Mouse (Mus musculus): ENCODE data around the gene Pxylp1. TPM values are rescaled to one million over a fixed set of nuclear protein-coding genes. Genes with fewer than 3 reads are reported as not detected.

Gene Pxylp1
- total and polyA plus RNA-seq, 3 experiments: 0.22 TPM; not detected in 2

DNA sequence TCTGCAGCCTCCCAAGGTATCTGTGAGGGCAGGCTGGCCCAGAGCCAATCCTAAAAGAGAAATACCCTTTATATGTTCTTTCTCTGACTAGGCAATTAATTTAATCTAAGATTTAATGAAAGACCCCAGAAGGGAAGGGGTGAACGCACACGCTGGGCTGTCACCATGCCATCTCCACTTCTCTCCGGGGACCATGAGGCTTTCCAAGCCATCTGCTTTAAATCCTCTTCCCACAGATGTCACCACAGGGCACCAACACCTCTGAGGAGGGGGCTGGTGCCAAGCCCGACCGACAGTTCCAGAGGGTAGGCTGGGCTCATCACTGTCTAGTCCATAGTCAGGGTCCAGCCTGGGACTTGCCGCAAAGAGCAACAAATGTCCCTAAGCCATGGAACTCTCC lies 4.5 kb downstream of the Pxylp1 start:
- no peak for ATAC-seq (ENCODE audit: extremely low read depth, insufficient number of reproducible peaks, low FRiP score, poor library complexity, severe bottlenecking)
- Histone ChIP-seq H3K27me3 (ENCODE audit: insufficient read depth, low read length) (no peaks in the 10 kb centered on the region), H3K4me3 (ENCODE audit: low read depth, low read length) (no peak overlapping the region), H3K36me3 (replicated peaks) (no peaks in the 10 kb centered on the region), H3K4me1 (ENCODE audit: insufficient read depth, low read depth, low read length) (no peaks in the 10 kb centered on the region), H3K9me3 (replicated peaks) (peaks cover 11% of the 10 kb centered on the region)
- TF ChIP-seq POLR2AphosphoS5 (IDR thresholded peaks at IDR 0.05; ENCODE audit: insufficient replicate concordance, low read depth, low read length) (no peak), GATA1 (IDR thresholded peaks at IDR 0.05; ENCODE audit: borderline replicate concordance, low read length) (no peak), TAL1 (conservative IDR thresholded peaks at IDR 0.05; ENCODE audit: low read depth, low read length) (no peak), GATA2 (IDR thresholded peaks at IDR 0.05; ENCODE audit: borderline replicate concordance, low read depth, low read length) (no peak), CTCF (IDR thresholded peaks at IDR 0.05; ENCODE audit: low read depth, low read length) (no peak)
- DNase-seq (ENCODE audit: low spot score): no peak

DNA sequence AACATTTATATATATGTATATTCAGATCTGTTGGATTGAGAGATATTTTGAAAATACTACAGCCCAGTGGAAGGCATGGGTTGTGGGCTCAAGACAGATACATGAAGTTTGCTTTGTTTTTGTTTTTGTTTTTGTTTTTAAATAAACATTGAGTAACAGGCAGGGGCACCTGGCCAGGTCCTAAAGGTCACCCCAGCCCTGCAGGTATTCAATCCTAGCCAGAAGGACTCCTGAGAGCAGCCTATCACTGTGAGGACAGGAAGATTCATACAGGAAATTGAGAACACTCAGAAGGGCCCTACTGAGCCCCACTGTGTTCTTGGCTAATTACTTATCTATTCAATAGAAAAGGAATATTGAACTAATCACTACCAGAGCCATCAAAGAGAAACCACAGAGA lies 5.0 kb downstream of the Pxylp1 start:
- H3K27me3 ChIP-seq (ENCODE audit: insufficient read depth, low read length): no peaks in the 10 kb centered on the region
- no peak for DNase-seq (ENCODE audit: low spot score)

DNA sequence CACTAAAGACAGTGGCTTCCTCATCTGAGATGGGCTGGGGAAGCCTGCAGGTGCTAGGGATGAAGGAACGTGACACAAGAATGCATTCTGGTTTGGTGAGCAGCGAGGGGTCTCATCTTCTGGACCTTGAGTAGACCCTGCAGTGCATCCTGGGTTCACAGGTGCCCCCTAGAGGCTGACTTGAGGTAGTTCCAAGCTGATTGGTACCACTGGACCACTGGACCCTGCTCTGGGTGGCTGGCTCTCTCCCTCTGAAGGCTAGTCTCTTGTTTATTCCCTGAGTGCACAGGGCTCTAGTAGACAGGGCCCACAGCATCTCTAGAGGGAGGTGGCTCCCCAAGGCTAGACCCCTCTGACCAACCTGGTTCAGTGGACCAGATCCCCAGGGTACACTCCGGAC lies 6.7 kb downstream of the Pxylp1 start:
- DNase-seq (ENCODE audit: low spot score): no peak
- 0 out of 2 replicates have a peak, but pooled peaks have one; percentile 21 for TF ChIP-seq CTCF (IDR thresholded peaks at IDR 0.05; ENCODE audit: low read depth, low read length)
- no peak for TF ChIP-seq GATA2 (IDR thresholded peaks at IDR 0.05; ENCODE audit: borderline replicate concordance, low read depth, low read length)
- no peak for TF ChIP-seq POLR2AphosphoS5 (IDR thresholded peaks at IDR 0.05; ENCODE audit: insufficient replicate concordance, low read depth, low read length)
- no peak for ATAC-seq (ENCODE audit: extremely low read depth, insufficient number of reproducible peaks, low FRiP score, poor library complexity, severe bottlenecking)
- peaks cover 11% of the 10 kb centered on the region for H3K9me3 ChIP-seq (replicated peaks)
- H3K4me3 ChIP-seq (ENCODE audit: low read depth, low read length): no peak overlapping the region
- H3K27me3 ChIP-seq (ENCODE audit: insufficient read depth, low read length): no peaks in the 10 kb centered on the region
- no peaks in the 10 kb centered on the region for H3K4me1 ChIP-seq (ENCODE audit: insufficient read depth, low read depth, low read length)
- no peaks in the 10 kb centered on the region for H3K36me3 ChIP-seq (replicated peaks)

More for the DNA sequence above, 5.0 kb downstream of the Pxylp1 start:
- Histone ChIP-seq H3K9me3 (replicated peaks) (peaks cover 11% of the 10 kb centered on the region), H3K4me1 (ENCODE audit: insufficient read depth, low read depth, low read length) (no peaks in the 10 kb centered on the region), H3K4me3 (ENCODE audit: low read depth, low read length) (no peak overlapping the region), H3K36me3 (replicated peaks) (no peaks in the 10 kb centered on the region)
- no peak for ATAC-seq (ENCODE audit: extremely low read depth, insufficient number of reproducible peaks, low FRiP score, poor library complexity, severe bottlenecking)
- TF ChIP-seq CTCF (IDR thresholded peaks at IDR 0.05; ENCODE audit: low read depth, low read length) (no peak), POLR2AphosphoS5 (IDR thresholded peaks at IDR 0.05; ENCODE audit: insufficient replicate concordance, low read depth, low read length) (no peak)

DNA sequence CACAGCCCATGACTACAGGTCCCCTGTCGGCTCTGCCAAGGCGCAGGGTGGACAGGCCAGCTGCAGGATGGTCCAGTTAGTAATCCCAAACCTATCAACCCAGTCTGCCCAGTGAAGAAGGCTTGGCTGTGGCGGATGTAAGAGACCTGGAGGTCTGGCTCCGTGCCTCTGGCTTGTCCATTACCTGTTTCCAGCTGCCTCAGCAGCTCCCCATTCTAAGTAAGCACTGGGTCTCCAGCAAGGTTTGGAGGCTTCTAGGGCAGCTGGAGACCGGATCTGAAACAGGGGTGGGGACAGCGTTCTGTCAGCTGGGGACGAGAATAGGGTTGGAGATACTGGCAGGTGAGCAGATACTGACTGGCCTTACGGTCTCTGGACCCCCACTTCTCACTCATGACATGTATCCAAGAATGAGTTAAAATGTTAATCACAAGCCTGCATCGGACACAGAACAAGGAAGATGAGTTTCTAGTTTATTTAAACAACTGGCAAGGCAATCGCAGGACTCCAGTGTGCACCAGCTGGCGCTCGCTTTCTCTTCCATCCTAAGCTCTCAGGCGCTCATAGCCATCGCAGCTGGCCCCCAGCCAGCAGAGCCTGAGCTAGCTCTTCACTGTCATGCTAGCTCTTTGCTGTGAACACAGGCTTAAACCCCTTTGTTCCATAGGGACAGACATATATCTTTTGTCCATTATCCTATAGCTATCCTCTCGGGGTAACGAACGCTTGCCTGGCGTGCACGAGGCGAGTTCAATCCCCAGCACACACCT lies 9.8 kb downstream of the Pxylp1 start:
- DNase-seq (ENCODE audit: low spot score): no peak
- no peaks in the 10 kb centered on the region for H3K36me3 ChIP-seq (replicated peaks)
- no peak for TF ChIP-seq TAL1 (conservative IDR thresholded peaks at IDR 0.05; ENCODE audit: low read depth, low read length)
- no peak for TF ChIP-seq GATA1 (IDR thresholded peaks at IDR 0.05; ENCODE audit: borderline replicate concordance, low read length)
- no peak for TF ChIP-seq CTCF (IDR thresholded peaks at IDR 0.05; ENCODE audit: low read depth, low read length)
- no peak for TF ChIP-seq GATA2 (IDR thresholded peaks at IDR 0.05; ENCODE audit: borderline replicate concordance, low read depth, low read length)
- TF ChIP-seq POLR2AphosphoS5 (IDR thresholded peaks at IDR 0.05; ENCODE audit: insufficient replicate concordance, low read depth, low read length): no peak
- peaks cover 3% of the 10 kb centered on the region; the same call in 1 of the 2 replicates for H3K27me3 ChIP-seq (ENCODE audit: insufficient read depth, low read length)
- no peak overlapping the region for H3K4me3 ChIP-seq (ENCODE audit: low read depth, low read length)
- ATAC-seq (ENCODE audit: extremely low read depth, insufficient number of reproducible peaks, low FRiP score, poor library complexity, severe bottlenecking): no peak
- no peaks in the 10 kb centered on the region for H3K9me3 ChIP-seq (replicated peaks)
- H3K4me1 ChIP-seq (ENCODE audit: insufficient read depth, low read depth, low read length): no peaks in the 10 kb centered on the region

DNA sequence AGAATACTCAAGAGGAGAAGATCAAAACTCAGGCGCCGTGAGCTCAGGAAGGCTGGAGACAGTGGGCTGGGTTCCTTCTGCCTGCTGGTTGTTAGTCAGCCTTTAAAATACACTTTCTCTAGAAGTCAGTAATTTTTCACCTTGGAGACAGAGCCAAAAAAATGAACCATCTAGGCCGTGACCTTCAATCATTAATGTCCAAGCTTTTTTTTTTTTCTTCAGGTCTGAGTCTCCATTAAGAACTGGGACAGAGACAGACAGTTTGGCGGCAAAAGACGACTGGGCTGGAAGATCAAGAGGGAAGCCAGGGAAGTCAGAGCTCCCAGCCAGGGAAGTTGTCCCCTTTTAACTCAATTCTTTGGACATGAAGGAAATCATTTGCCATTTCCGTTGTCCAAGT lies 10.6 kb downstream of the Pxylp1 start:
- Histone ChIP-seq H3K4me3 (ENCODE audit: low read depth, low read length) (no peak overlapping the region), H3K27me3 (ENCODE audit: insufficient read depth, low read length) (peaks cover 3% of the 10 kb centered on the region; the same call in 1 of the 2 replicates), H3K9me3 (replicated peaks) (no peaks in the 10 kb centered on the region), H3K4me1 (ENCODE audit: insufficient read depth, low read depth, low read length) (no peaks in the 10 kb centered on the region), H3K36me3 (replicated peaks) (no peaks in the 10 kb centered on the region)
- DNase-seq (ENCODE audit: low spot score) (no peak), ATAC-seq (ENCODE audit: extremely low read depth, insufficient number of reproducible peaks, low FRiP score, poor library complexity, severe bottlenecking) (no peak)
- TF ChIP-seq TAL1 (conservative IDR thresholded peaks at IDR 0.05; ENCODE audit: low read depth, low read length): no peak
- no peak for TF ChIP-seq GATA2 (IDR thresholded peaks at IDR 0.05; ENCODE audit: borderline replicate concordance, low read depth, low read length)
- no peak for TF ChIP-seq CTCF (IDR thresholded peaks at IDR 0.05; ENCODE audit: low read depth, low read length)
- no peak for TF ChIP-seq GATA1 (IDR thresholded peaks at IDR 0.05; ENCODE audit: borderline replicate concordance, low read length)
- no peak for TF ChIP-seq POLR2AphosphoS5 (IDR thresholded peaks at IDR 0.05; ENCODE audit: insufficient replicate concordance, low read depth, low read length)

DNA sequence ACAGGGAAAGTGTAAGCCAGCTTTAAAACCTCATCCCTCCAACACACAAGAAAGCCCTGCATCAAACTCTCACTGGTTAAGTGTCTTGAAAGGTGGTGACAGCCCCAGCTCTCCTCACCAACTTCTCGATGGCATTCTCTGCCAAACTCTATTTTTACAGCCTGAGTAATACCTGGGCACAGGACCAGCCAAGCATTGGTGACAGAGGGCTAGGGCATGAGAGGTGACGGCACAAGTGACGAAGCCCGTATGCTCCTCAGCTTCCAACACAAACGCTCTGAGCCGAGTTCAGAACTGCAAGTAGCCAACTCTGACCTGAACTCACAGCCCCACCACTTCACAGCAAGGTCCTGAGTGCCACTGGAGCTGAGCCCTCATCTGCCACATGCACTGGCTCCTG lies 13.4 kb downstream of the Pxylp1 start:
- Histone ChIP-seq H3K4me1 (ENCODE audit: insufficient read depth, low read depth, low read length) (no peaks in the 10 kb centered on the region), H3K36me3 (replicated peaks) (no peaks in the 10 kb centered on the region), H3K27me3 (ENCODE audit: insufficient read depth, low read length) (peaks cover 3% of the 10 kb centered on the region; the same call in 1 of the 2 replicates), H3K4me3 (ENCODE audit: low read depth, low read length) (no peak overlapping the region), H3K9me3 (replicated peaks) (no peaks in the 10 kb centered on the region)
- ATAC-seq (ENCODE audit: extremely low read depth, insufficient number of reproducible peaks, low FRiP score, poor library complexity, severe bottlenecking) (no peak), DNase-seq (ENCODE audit: low spot score) (no peak)
- no peak for TF ChIP-seq CTCF (IDR thresholded peaks at IDR 0.05; ENCODE audit: low read depth, low read length)
- no peak for TF ChIP-seq GATA2 (IDR thresholded peaks at IDR 0.05; ENCODE audit: borderline replicate concordance, low read depth, low read length)
- TF ChIP-seq GATA1 (IDR thresholded peaks at IDR 0.05; ENCODE audit: borderline replicate concordance, low read length): no peak
- no peak for TF ChIP-seq TAL1 (conservative IDR thresholded peaks at IDR 0.05; ENCODE audit: low read depth, low read length)
- TF ChIP-seq POLR2AphosphoS5 (IDR thresholded peaks at IDR 0.05; ENCODE audit: insufficient replicate concordance, low read depth, low read length): no peak

All from G1E (cell line).